Mouse (Mus musculus) neural tube, embryonic 11.5 days (tissue): ENCODE measurements around the gene Smg6. TPM values are rescaled to one million over a fixed set of nuclear protein-coding genes. Genes with fewer than 3 reads are reported as not detected.

Source experiments
- ATAC-seq: fragments of 200-750 bp; cut with Nextera tagmentation; 2 replicates; pipeline ENCODE4 v1.8.0; 2017; ENCODE audit warnings: moderate number of reproducible peaks, mild to moderate bottlenecking, moderate TSS enrichment, moderate library complexity; ENCODE audit not compliant: insufficient read depth, low FRiP score, low TSS enrichment
- DNase-seq: peaks from one replicate; pipeline ENCODE4 v3.0.0-alpha.2; 2015; ENCODE audit warnings: low spot score
- H3K27ac ChIP-seq: fragments of 300-500 bp; sonication (generic); 2 replicates; pipeline ENCODE4 v1.5.1; 2014; ENCODE audit warnings: low read depth, mild to moderate bottlenecking, low read length
- H3K27me3 ChIP-seq: fragments of 300-500 bp; sonication (generic); 2 replicates; pipeline ENCODE4 v1.6.1; 2014; ENCODE audit warnings: mild to moderate bottlenecking, low read length, mixed read lengths; ENCODE audit not compliant: control insufficient read depth, insufficient read depth
- H3K36me3 ChIP-seq: fragments of 300-500 bp; sonication (generic); 2 replicates; pipeline ENCODE4 v1.6.1; 2014; ENCODE audit warnings: mild to moderate bottlenecking, low read length, moderate library complexity, mixed read lengths; ENCODE audit not compliant: control insufficient read depth, insufficient read depth
- H3K4me1 ChIP-seq: fragments of 300-500 bp; sonication (generic); 2 replicates; pipeline ENCODE4 v1.6.1; 2014; ENCODE audit warnings: low read length, mixed read lengths; ENCODE audit not compliant: control insufficient read depth, insufficient read depth
- H3K4me2 ChIP-seq: fragments of 300-500 bp; sonication (generic); 2 replicates; pipeline ENCODE4 v1.6.1; 2014; ENCODE audit warnings: low read depth, mild to moderate bottlenecking, moderate library complexity
- H3K4me3 ChIP-seq: fragments of 300-500 bp; sonication (generic); 2 replicates; pipeline ENCODE4 v1.5.1; 2014; ENCODE audit warnings: low read depth, low read length
- H3K9ac ChIP-seq: fragments of 300-500 bp; sonication (generic); 2 replicates; pipeline ENCODE4 v1.6.1; 2014; ENCODE audit warnings: mild to moderate bottlenecking, low read length
- H3K9me3 ChIP-seq: fragments of 300-500 bp; sonication (generic); 2 replicates; pipeline ENCODE4 v1.6.1; 2016; ENCODE audit warnings: low read length; ENCODE audit not compliant: control insufficient read depth
- WGBS: fragments of 180-500 bp; shearing (Covaris S2); extraction: QIAGEN DNeasy Blood & Tissue Kit; methylation state at CpG from one replicate; pipeline ENCODE4 v1.1.7; 2014; 5-methylcytosine and 5-hydroxymethylcytosine counted together
- polyA plus RNA-seq: library from polyadenylated mRNA; unstranded; fragments of >200 nt; fragmentation: Nextera tagmentation; extraction: Ambion mirVana; gene quantifications from 2 replicates; pipeline ENCODE4 v1.2.1, GENCODE M21; 2014

Smg6 gene
- polyA plus RNA-seq, 1 experiment from 2014 or later = 17.4 TPM

DNA sequence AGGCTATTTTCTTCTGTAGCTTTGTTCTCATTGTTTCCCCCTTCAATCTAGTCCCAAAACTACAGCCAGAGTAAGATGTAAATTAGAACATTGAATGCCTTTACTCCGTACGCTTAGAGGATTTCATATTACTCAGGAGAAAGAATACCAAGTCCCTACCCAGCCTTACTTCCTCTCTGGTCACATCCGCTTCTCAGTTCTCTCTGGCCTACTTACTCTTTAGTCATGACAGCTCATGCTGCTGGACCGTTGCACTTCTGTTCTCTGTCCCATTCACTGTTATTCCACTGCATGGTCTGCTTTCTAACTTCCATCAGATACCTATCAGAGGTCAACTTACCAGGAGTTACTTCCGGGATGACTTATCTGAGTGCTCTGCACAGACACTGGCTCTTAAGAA, 181.0 kb downstream of the Smg6 start:
- H3K4me1 ChIP-seq = no peaks in the 10 kb centered on the region
- no peaks in the 10 kb centered on the region for H3K36me3 ChIP-seq
- no peak overlapping the region for H3K4me2 ChIP-seq
- ATAC-seq (no peak), DNase-seq (no peak)
- no peak overlapping the region for H3K9ac ChIP-seq
- WGBS = 79% methylated on average over 5 of the region's 5 CpGs
- no peaks in the 10 kb centered on the region for H3K9me3 ChIP-seq
- H3K27ac ChIP-seq = no peak overlapping the region
- no peaks in the 10 kb centered on the region for H3K27me3 ChIP-seq
- H3K4me3 ChIP-seq = no peak overlapping the region

DNA sequence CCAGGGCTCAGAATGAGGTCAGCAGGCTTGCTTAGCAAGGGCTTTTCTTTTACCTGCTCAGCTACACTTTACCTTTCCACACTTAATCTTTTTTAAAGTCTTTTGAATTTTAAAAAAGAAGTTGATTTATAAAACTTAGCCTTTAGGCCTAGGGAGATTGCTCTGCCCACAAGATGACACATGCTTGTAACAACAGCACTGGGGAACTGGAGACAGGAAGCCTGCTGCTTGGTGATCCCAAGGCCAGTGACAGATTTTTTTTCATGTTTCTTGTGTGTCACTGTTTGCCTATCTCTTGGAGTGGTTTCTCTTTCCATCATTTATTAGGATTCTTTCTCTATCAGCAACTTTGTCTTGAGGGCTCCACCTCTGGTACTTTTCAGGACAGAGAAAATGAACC, 183.3 kb downstream of the Smg6 start:
- Histone ChIP-seq H3K4me2 (no peak overlapping the region), H3K9ac (no peak overlapping the region), H3K4me1 (no peaks in the 10 kb centered on the region), H3K27me3 (no peaks in the 10 kb centered on the region), H3K36me3 (no peaks in the 10 kb centered on the region), H3K27ac (no peak overlapping the region), H3K9me3 (no peaks in the 10 kb centered on the region), H3K4me3 (no peak overlapping the region)
- no peak for DNase-seq
- no peak for ATAC-seq

DNA sequence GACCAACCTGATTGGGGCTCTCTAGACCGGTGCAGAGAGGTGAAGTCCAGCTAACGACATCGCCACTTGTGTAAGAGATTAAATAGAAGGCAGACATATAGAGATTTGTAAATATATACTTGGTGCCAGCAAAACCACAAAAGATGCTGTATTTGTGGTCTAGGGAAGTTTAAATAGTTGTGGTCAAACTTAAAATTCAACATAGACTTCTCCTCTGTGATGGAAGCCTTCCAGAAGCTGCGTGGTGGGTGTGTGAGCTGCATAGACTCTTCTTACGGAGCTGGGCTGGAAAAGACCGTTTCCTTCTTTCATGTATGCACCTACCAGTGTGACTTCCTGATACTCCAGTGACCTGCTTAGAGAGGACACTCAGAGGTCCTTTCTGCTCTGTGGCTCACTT, 190.8 kb downstream of the Smg6 start:
- Histone ChIP-seq H3K9me3 (no peaks in the 10 kb centered on the region), H3K9ac (no peak overlapping the region), H3K27ac (no peak overlapping the region), H3K27me3 (no peaks in the 10 kb centered on the region), H3K36me3 (no peaks in the 10 kb centered on the region), H3K4me1 (no peaks in the 10 kb centered on the region), H3K4me2 (no peak overlapping the region), H3K4me3 (no peak overlapping the region)
- ATAC-seq (no peak), DNase-seq (no peak)
- 88% methylated on average over 6 of the region's 6 CpGs for WGBS

DNA sequence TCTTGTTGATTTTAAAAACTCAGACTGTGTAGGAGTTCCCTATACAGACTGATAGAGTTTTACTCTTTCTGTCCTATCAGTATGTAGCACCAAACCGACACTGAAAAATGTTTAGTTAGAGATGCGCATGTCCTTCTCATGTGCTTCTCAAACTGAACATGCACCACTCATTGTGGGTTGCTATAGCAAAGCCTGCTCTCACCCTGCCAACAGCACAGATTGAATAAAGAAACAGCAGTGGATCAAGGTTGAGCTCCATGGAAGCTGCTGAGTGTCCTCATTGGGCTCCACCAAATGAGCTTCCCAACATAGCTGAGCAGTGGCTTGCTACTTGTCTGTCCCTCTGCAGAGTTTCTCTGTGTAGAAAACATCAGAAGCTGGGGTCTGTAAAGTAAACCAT, 192.5 kb downstream of the Smg6 start:
- Histone ChIP-seq H3K27me3 (no peaks in the 10 kb centered on the region), H3K4me1 (no peaks in the 10 kb centered on the region), H3K36me3 (no peaks in the 10 kb centered on the region), H3K4me2 (no peak overlapping the region), H3K4me3 (no peak overlapping the region), H3K9ac (no peak overlapping the region), H3K9me3 (no peaks in the 10 kb centered on the region), H3K27ac (no peak overlapping the region)
- ATAC-seq (no peak), DNase-seq (no peak)
- 96% methylated on average over 2 of the region's 2 CpGs for WGBS

DNA sequence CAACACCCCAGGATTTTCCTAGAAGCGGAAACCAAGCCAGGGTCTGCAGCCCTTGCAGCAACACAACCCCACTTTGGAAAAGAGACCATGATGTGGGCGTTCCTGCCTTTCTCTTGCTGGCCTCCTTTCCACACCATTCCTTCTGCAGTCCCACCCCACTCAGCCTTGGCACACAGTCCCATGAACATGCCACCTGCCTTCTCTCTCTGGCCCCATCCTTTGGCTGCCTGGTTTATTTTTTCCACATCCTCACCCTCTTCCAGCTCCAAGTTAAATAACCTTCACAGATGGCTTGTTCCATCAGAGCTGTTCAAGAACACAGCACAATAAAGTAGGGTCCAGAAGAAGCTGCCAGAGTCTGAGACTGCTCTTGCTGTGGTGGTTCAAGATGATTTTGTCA, 193.7 kb downstream of the Smg6 start:
- no peak for ATAC-seq

DNA sequence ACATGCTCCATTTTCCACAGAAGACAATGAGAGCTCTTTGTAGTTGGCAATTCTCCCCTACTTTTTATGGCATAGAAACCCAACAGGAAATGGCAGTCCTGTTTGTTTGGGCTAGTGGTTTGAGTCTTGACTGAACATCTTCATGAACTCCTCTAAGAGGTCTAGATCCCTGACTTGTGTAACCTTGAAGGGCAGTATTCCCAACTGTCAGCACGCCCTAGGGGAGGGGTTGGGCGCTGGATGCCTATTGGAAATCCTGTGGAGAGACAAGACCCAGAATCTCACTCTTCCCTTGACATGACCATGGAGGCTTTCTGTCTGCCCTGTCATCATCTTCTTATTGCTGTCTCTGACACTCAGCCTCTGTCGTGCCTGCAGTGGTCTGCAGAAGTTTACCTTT, 194.2 kb downstream of the Smg6 start:
- ATAC-seq (no peak), DNase-seq (no peak)
- H3K9me3 ChIP-seq = no peaks in the 10 kb centered on the region
- no peaks in the 10 kb centered on the region for H3K27me3 ChIP-seq
- no peak overlapping the region for H3K9ac ChIP-seq
- no peaks in the 10 kb centered on the region for H3K4me1 ChIP-seq
- H3K27ac ChIP-seq = no peak overlapping the region
- no peak overlapping the region for H3K4me3 ChIP-seq
- 86% methylated on average over 3 of the region's 3 CpGs for WGBS
- H3K36me3 ChIP-seq = no peaks in the 10 kb centered on the region
- no peak overlapping the region for H3K4me2 ChIP-seq

More for the DNA sequence above, 193.7 kb downstream of the Smg6 start:
- Histone ChIP-seq H3K4me3 (no peak overlapping the region), H3K27me3 (no peaks in the 10 kb centered on the region), H3K4me1 (no peaks in the 10 kb centered on the region), H3K36me3 (no peaks in the 10 kb centered on the region), H3K27ac (no peak overlapping the region), H3K9ac (no peak overlapping the region), H3K4me2 (no peak overlapping the region), H3K9me3 (no peaks in the 10 kb centered on the region)
- no peak for DNase-seq
- 90% methylated on average over 2 of the region's 2 CpGs for WGBS

DNA sequence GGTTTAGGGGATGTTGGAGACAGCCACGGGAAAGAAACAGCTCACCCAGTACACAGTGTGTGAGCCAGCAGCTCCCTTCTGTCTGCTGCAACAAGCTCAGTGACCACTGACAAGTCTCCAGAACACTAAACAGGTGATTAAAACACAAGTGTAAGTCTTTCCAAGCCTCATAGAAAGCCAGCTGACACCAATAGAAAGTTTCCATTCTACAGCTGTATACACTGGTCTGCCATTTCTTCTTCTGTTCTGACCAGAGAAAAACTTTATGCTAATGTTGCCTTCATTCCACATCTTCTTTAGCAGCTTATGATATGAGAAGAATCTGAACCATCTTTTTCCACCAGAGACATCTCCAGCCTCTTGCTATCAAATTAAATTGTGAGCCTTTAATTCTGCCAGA, 195.7 kb downstream of the Smg6 start:
- DNase-seq = no peak
- Histone ChIP-seq H3K4me1 (no peaks in the 10 kb centered on the region), H3K9me3 (no peaks in the 10 kb centered on the region), H3K4me3 (no peak overlapping the region), H3K9ac (no peak overlapping the region), H3K36me3 (no peaks in the 10 kb centered on the region), H3K4me2 (no peak overlapping the region), H3K27me3 (no peaks in the 10 kb centered on the region), H3K27ac (no peak overlapping the region)
- WGBS = 72% methylated on average over 1 of the region's 1 CpGs
- no peak for ATAC-seq

DNA sequence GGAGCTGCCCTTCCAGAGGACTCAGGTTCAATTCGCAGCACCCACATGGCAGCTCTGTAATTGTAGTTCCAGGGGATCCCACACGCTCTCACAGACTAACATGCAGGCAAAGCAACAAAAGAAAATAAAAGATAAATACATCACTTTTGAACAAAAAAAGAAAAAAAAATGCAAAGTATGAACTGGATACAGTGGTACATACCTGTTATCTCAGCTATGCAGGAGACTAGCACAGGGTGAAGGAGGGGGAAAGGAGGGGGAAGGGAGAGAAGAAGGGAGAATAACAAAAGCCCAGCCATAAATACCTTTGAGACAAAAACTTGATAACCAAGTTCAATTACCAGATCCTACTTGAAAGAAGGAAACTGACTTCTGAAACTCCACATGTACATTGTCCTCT, 198.8 kb downstream of the Smg6 start:
- WGBS = 97% methylated on average over 2 of the region's 2 CpGs

DNA sequence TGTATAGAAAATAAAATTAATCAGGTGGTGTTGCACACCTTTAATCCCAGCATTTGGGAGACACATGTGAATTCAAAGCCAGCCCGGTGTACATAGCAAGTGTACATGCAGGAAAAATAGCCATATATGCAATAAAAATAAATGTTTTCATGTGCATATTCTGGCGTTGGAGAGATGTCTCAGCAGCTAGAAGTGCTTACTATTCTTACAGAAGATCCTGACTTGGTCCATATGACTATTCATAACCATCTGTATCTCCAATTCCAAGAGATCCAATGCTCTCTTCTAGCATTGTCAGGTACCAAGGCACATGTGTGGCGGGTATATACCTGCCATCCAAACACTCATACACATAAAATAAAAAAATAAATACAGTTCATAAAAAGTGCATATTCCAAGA, 200.8 kb downstream of the Smg6 start:
- Histone ChIP-seq H3K9ac (no peak overlapping the region), H3K9me3 (no peaks in the 10 kb centered on the region), H3K27ac (no peak overlapping the region), H3K27me3 (no peaks in the 10 kb centered on the region), H3K36me3 (no peaks in the 10 kb centered on the region), H3K4me2 (no peak overlapping the region), H3K4me3 (no peak overlapping the region), H3K4me1 (no peaks in the 10 kb centered on the region)
- 90% methylated on average over 3 of the region's 3 CpGs for WGBS
- DNase-seq (no peak), ATAC-seq (no peak)

More for the DNA sequence above, 198.8 kb downstream of the Smg6 start:
- no peaks in the 10 kb centered on the region for H3K36me3 ChIP-seq
- no peaks in the 10 kb centered on the region for H3K27me3 ChIP-seq
- H3K4me2 ChIP-seq = no peak overlapping the region
- H3K4me1 ChIP-seq = no peaks in the 10 kb centered on the region
- no peak overlapping the region for H3K27ac ChIP-seq
- H3K9me3 ChIP-seq = no peaks in the 10 kb centered on the region
- H3K4me3 ChIP-seq = no peak overlapping the region
- no peak overlapping the region for H3K9ac ChIP-seq
- ATAC-seq (no peak), DNase-seq (no peak)
